Mouse (Mus musculus): Measurements from ENCODE around the gene Tlx2. TPM values are rescaled to one million over a fixed set of nuclear protein-coding genes. Genes with fewer than 3 reads are reported as not detected.

Tlx2 gene
- polyA plus RNA-seq, 1 experiment from 2014 or later = not detected

DNA sequence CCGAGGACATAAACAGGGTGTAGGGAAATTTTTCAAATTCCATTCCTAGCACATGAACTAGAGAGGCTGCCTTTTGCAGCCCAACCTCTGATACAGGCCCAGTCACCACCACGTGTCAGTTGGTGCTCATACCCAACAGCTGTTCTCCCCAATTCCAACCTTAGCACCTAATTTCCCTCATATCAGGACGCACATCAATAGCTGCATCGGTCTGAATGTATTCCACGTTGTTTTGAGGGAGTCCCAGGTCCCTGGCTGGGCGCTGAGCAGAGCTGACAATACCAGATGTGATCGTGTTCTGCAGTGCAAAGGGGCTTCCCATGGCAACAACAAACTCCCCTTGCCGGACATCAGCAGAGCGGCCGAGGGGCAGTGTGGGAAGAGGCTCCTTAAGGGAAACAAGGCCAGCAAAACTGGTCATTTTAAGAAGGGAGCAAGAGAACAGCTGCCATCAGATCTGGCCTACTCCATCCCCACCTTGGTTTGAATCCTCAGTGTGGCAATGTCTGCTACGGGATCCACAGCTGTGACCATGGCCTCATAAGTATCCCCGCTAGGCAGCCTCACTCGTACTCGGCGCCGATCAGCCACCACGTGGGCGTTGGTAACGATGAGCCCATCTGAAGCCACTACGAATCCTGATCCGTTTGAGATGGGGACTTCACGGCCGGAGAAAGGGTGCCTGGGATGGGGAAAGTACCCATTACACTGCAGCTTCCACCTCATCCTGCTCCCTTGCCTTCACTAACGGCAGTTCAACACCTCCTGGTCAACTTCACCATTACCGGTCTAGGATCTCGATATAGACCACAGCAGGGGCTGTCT lies 16.7 kb downstream of the Tlx2 start:
- peak overlapping the region; percentile 77 for H3K4me3 ChIP-seq (ENCODE audit: low read depth, low read length)
- H3K4me1 ChIP-seq (ENCODE audit: control insufficient read depth, insufficient read depth, low read length) = peaks cover 24% of the 10 kb centered on the region
- 0 out of 2 replicates have a peak, but pooled peaks have one; percentile 4 for ATAC-seq (ENCODE audit: low read depth)
- peaks cover 18% of the 10 kb centered on the region for H3K36me3 ChIP-seq (ENCODE audit: control insufficient read depth, insufficient read depth, low read length)
- no peaks in the 10 kb centered on the region for H3K27me3 ChIP-seq (ENCODE audit: control insufficient read depth, insufficient read depth, low read length)
- peak overlapping the region; percentile 95 for H3K4me2 ChIP-seq (ENCODE audit: low read depth, low read length)
- 3% methylated on average over 26 of the region's 26 CpGs for WGBS
- H3K9ac ChIP-seq (replicated peaks; ENCODE audit: low read depth, low read length) = peak overlapping the region; percentile 74
- H3K9me3 ChIP-seq (ENCODE audit: control insufficient read depth, low read length) = no peaks in the 10 kb centered on the region
- H3K27ac ChIP-seq (ENCODE audit: low read depth, low read length) = peak overlapping the region; percentile 85

DNA sequence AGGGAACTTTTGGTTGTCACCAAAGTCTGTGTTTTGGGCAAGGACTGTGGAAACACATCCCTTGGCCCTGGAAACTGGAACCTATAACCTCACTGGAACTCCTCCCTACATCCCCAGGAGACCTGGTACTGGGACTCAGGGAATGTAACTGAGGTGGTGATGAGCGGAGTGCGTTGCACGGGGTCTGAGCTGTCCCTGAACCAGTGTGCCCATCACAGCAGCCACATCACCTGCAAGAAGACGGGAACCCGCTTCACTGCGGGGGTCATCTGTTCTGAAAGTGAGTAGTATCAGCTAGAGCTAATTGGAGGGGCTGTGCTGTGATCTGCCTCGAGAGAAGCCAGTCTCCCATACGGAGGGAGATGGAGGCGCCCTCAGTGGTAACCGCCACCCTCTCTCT lies 20.7 kb downstream of the Tlx2 start:
- no peaks in the 10 kb centered on the region for H3K9me3 ChIP-seq (ENCODE audit: control insufficient read depth, low read length)
- WGBS = 72% methylated on average over 10 of the region's 10 CpGs
- peaks cover 6% of the 10 kb centered on the region; the same call in 1 of the 2 replicates for H3K36me3 ChIP-seq (ENCODE audit: control insufficient read depth, insufficient read depth, low read length)
- H3K9ac ChIP-seq (replicated peaks; ENCODE audit: low read depth, low read length) = no peak overlapping the region
- H3K27ac ChIP-seq (ENCODE audit: low read depth, low read length) = no peak overlapping the region
- no peak overlapping the region for H3K4me3 ChIP-seq (ENCODE audit: low read depth, low read length)
- H3K27me3 ChIP-seq (ENCODE audit: control insufficient read depth, insufficient read depth, low read length) = no peaks in the 10 kb centered on the region
- no peak for ATAC-seq (ENCODE audit: low read depth)
- peaks cover 11% of the 10 kb centered on the region for H3K4me1 ChIP-seq (ENCODE audit: control insufficient read depth, insufficient read depth, low read length)
- H3K4me2 ChIP-seq (ENCODE audit: low read depth, low read length) = no peak overlapping the region

DNA sequence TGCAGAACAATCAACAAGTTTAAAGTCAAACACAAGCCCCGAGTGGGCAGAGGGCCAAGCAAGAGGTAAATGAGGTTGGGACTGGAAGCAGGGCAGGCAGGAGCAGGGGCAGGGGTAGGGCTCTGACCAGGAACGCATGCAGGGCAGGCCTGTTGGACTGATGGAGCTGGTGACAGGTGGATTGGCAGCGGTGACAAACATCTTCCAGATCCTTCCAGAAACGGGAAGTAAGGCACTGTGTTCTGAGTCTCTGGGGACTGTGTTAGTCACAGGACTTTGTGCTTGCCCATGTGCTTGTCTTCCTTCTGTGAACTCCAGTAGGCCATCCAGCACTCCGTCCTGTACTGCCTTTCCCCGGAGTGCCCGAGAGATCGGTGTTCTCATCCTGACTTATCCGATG lies 25.4 kb downstream of the Tlx2 start:
- WGBS = 73% methylated on average over 9 of the region's 9 CpGs
- H3K36me3 ChIP-seq (ENCODE audit: control insufficient read depth, insufficient read depth, low read length) = no peaks in the 10 kb centered on the region
- no peaks in the 10 kb centered on the region for H3K9me3 ChIP-seq (ENCODE audit: control insufficient read depth, low read length)
- no peak for ATAC-seq (ENCODE audit: low read depth)
- H3K4me2 ChIP-seq (ENCODE audit: low read depth, low read length) = no peak overlapping the region
- no peak overlapping the region for H3K9ac ChIP-seq (replicated peaks; ENCODE audit: low read depth, low read length)
- no peak overlapping the region for H3K4me3 ChIP-seq (ENCODE audit: low read depth, low read length)
- no peaks in the 10 kb centered on the region for H3K4me1 ChIP-seq (ENCODE audit: control insufficient read depth, insufficient read depth, low read length)
- no peaks in the 10 kb centered on the region for H3K27me3 ChIP-seq (ENCODE audit: control insufficient read depth, insufficient read depth, low read length)
- no peak overlapping the region for H3K27ac ChIP-seq (ENCODE audit: low read depth, low read length)

DNA sequence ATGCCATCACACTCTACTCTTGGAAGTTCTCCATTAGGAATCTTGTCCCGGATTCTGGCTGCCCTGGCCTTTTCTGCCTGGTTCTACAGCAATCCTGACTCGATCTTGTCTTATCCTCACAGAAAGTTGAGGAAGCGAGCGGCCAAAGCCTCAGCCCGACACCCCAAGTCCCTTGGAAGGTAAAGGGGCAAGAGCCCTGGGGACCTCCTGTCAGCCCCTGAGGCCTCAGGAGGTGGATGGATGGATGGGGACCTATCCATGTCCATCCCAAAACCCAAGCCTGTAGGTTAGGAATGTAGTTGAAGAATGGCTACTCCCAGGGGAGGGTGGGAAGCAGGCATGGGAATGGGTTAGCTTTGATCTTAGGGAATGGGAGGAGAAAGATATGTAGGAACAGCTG lies 26.1 kb downstream of the Tlx2 start:
- Histone ChIP-seq H3K4me2 (ENCODE audit: low read depth, low read length) (no peak overlapping the region), H3K4me1 (ENCODE audit: control insufficient read depth, insufficient read depth, low read length) (no peaks in the 10 kb centered on the region), H3K9ac (replicated peaks; ENCODE audit: low read depth, low read length) (no peak overlapping the region), H3K9me3 (ENCODE audit: control insufficient read depth, low read length) (no peaks in the 10 kb centered on the region), H3K36me3 (ENCODE audit: control insufficient read depth, insufficient read depth, low read length) (no peaks in the 10 kb centered on the region), H3K4me3 (ENCODE audit: low read depth, low read length) (no peak overlapping the region), H3K27me3 (ENCODE audit: control insufficient read depth, insufficient read depth, low read length) (no peaks in the 10 kb centered on the region), H3K27ac (ENCODE audit: low read depth, low read length) (no peak overlapping the region)
- 96% methylated on average over 5 of the region's 5 CpGs for WGBS
- ATAC-seq (ENCODE audit: low read depth) = no peak

DNA sequence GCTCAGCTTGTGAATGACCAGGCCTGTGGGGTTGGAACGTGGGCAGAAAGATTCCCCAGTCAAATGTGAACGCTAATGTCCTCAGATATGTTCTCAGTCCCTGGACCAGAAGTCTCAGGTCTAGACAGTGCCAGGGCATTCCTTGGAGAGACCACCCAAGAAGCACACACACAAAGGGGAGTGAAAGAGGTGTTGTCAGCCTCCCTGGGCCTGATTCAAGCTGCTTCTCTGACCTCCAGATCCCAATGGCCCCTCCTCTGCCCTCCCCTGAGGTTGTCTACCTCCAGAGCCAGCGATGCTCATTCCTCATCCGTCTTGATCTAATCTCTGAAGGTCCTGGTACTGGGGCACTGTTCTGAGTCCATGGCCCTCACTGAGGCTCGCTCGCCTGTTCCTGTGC lies 26.5 kb downstream of the Tlx2 start:
- no peak overlapping the region for H3K27ac ChIP-seq (ENCODE audit: low read depth, low read length)
- 68% methylated on average over 6 of the region's 6 CpGs for WGBS
- H3K4me3 ChIP-seq (ENCODE audit: low read depth, low read length) = no peak overlapping the region
- H3K9me3 ChIP-seq (ENCODE audit: control insufficient read depth, low read length) = no peaks in the 10 kb centered on the region
- H3K27me3 ChIP-seq (ENCODE audit: control insufficient read depth, insufficient read depth, low read length) = no peaks in the 10 kb centered on the region
- no peak for ATAC-seq (ENCODE audit: low read depth)
- no peak overlapping the region for H3K9ac ChIP-seq (replicated peaks; ENCODE audit: low read depth, low read length)
- 0 out of 2 replicates have a peak, but pooled peaks cover under 1% of the 10 kb centered on the region for H3K4me1 ChIP-seq (ENCODE audit: control insufficient read depth, insufficient read depth, low read length)
- no peaks in the 10 kb centered on the region for H3K36me3 ChIP-seq (ENCODE audit: control insufficient read depth, insufficient read depth, low read length)
- no peak overlapping the region for H3K4me2 ChIP-seq (ENCODE audit: low read depth, low read length)

DNA sequence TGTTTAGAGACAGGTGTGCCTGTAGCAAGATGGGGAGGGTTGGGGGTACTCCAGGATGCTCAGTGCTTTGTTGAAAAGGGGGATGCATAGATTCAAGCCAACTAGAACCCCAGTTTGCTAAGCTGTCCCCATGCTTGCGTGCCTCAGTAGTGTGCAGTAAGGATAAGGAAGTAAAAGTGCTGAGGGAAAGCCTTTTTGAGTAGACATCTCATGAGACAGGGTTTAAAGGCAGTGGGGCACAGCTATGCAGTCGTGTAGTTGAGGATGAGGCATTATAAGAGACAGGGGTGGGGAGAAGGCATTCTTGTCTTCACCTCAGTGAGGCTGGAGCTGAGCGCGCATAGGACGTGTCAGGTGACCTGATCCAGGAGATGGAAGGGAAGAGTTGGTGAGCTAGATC lies 29.5 kb downstream of the Tlx2 start:
- Histone ChIP-seq H3K27me3 (ENCODE audit: control insufficient read depth, insufficient read depth, low read length) (no peaks in the 10 kb centered on the region), H3K9ac (replicated peaks; ENCODE audit: low read depth, low read length) (no peak overlapping the region), H3K9me3 (ENCODE audit: control insufficient read depth, low read length) (no peaks in the 10 kb centered on the region), H3K4me2 (ENCODE audit: low read depth, low read length) (no peak overlapping the region), H3K4me1 (ENCODE audit: control insufficient read depth, insufficient read depth, low read length) (0 out of 2 replicates have a peak, but pooled peaks cover 4% of the 10 kb centered on the region), H3K36me3 (ENCODE audit: control insufficient read depth, insufficient read depth, low read length) (no peaks in the 10 kb centered on the region), H3K27ac (ENCODE audit: low read depth, low read length) (no peak overlapping the region), H3K4me3 (ENCODE audit: low read depth, low read length) (no peak overlapping the region)
- WGBS = 82% methylated on average over 5 of the region's 5 CpGs
- ATAC-seq (ENCODE audit: low read depth) = no peak

DNA sequence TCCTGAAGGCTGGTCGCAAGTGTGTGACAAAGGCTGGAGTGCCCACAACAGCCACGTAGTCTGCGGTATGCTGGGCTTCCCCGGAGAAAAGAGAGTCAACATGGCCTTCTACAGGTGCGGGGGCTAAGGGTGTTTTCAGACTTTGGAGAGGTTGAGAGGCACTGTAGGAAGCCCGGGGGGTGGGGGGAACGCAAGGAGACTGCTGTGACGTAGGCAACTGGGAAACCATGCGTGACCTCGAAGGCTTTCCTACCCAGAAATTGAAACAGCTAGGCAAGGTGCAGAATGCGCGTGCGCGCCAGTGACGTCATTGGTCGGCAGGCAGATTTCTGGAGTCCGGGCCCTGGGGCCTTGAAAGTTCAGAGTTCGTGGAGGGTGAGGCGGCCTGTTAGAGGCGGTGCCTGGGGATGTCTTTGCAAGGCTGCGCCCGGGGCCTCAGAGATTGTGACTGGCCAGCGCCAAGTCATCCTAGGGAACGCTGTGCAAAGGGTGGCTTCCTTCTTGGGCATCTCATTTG lies 31.5 kb downstream of the Tlx2 start:
- Histone ChIP-seq H3K27me3 (ENCODE audit: control insufficient read depth, insufficient read depth, low read length) (no peaks in the 10 kb centered on the region), H3K36me3 (ENCODE audit: control insufficient read depth, insufficient read depth, low read length) (no peaks in the 10 kb centered on the region), H3K4me3 (ENCODE audit: low read depth, low read length) (peak overlapping the region; percentile 27), H3K9ac (replicated peaks; ENCODE audit: low read depth, low read length) (peak overlapping the region; percentile 25; the same call in 1 of the 2 replicates), H3K27ac (ENCODE audit: low read depth, low read length) (0 out of 2 replicates have a peak overlapping the region, but pooled peaks have one; percentile 18), H3K4me1 (ENCODE audit: control insufficient read depth, insufficient read depth, low read length) (0 out of 2 replicates have a peak, but pooled peaks cover 4% of the 10 kb centered on the region), H3K9me3 (ENCODE audit: control insufficient read depth, low read length) (no peaks in the 10 kb centered on the region), H3K4me2 (ENCODE audit: low read depth, low read length) (peak overlapping the region; percentile 59)
- ATAC-seq (ENCODE audit: low read depth) = peak; percentile 43
- WGBS = 13% methylated on average over 24 of the region's 24 CpGs

DNA sequence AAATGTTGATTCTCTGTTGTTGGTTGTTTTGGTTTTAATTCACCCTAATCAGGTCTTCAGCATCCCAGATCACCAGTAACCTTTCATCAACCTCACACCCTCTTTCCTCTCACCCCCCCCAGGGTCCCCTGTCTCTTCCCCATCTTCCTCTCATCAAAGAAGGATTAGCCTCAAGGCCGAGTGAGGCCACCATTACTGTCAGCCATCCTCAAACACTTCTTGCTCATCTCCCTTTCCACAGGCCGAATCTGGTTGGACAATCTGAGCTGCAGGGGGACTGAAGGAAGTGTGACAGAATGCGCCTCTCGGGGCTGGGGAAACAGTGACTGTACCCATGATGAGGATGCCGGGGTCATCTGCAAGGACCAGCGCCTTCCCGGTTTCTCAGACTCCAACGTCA lies 32.9 kb downstream of the Tlx2 start:
- Histone ChIP-seq H3K36me3 (ENCODE audit: control insufficient read depth, insufficient read depth, low read length) (no peaks in the 10 kb centered on the region), H3K4me3 (ENCODE audit: low read depth, low read length) (no peak overlapping the region), H3K4me1 (ENCODE audit: control insufficient read depth, insufficient read depth, low read length) (peaks cover 15% of the 10 kb centered on the region; the same call in 1 of the 2 replicates), H3K9ac (replicated peaks; ENCODE audit: low read depth, low read length) (no peak overlapping the region), H3K27ac (ENCODE audit: low read depth, low read length) (no peak overlapping the region), H3K27me3 (ENCODE audit: control insufficient read depth, insufficient read depth, low read length) (0 out of 2 replicates have a peak, but pooled peaks cover 4% of the 10 kb centered on the region), H3K4me2 (ENCODE audit: low read depth, low read length) (no peak overlapping the region), H3K9me3 (ENCODE audit: control insufficient read depth, low read length) (no peaks in the 10 kb centered on the region)
- 84% methylated on average over 8 of the region's 8 CpGs for WGBS
- no peak for ATAC-seq (ENCODE audit: low read depth)

DNA sequence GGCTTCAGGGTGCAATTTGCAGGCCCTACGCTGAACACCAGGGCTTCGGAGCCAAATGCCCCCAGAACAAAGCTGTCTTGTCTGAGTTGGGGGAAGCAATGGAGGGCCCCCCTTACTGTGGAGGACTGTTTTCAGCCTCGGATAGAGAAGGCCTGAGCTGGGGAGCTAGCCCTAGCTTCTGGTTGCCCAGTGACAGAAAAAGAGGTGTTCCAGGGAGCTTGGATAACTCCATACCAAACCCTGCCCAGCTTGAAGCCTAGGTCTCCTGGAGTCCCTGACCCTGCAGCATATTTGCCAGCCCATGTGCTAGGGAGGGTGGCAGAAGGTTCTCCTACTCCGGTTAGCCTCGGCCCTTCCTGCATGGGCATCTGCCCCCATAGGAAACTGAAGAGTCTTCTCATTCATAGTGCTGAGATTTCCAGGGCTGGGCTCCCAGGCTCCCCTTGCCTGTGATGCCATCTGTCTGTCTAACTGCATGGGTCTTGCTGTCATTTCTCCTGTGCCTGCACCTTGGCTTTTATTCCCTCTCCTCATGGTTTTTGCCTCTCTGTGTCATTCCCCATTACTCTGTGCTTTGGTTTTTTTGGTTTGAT lies 35.5 kb downstream of the Tlx2 start:
- no peak for ATAC-seq (ENCODE audit: low read depth)
- H3K27me3 ChIP-seq (ENCODE audit: control insufficient read depth, insufficient read depth, low read length) = peaks cover 12% of the 10 kb centered on the region; the same call in 1 of the 2 replicates
- peak overlapping the region; percentile 1; the same call in 1 of the 2 replicates for H3K4me3 ChIP-seq (ENCODE audit: low read depth, low read length)
- no peaks in the 10 kb centered on the region for H3K36me3 ChIP-seq (ENCODE audit: control insufficient read depth, insufficient read depth, low read length)
- WGBS = 23% methylated on average over 5 of the region's 5 CpGs
- peak overlapping the region; percentile 80 for H3K4me2 ChIP-seq (ENCODE audit: low read depth, low read length)
- H3K4me1 ChIP-seq (ENCODE audit: control insufficient read depth, insufficient read depth, low read length) = peaks cover 15% of the 10 kb centered on the region; the same call in 1 of the 2 replicates
- H3K9ac ChIP-seq (replicated peaks; ENCODE audit: low read depth, low read length) = no peak overlapping the region
- H3K9me3 ChIP-seq (ENCODE audit: control insufficient read depth, low read length) = no peaks in the 10 kb centered on the region
- no peak overlapping the region for H3K27ac ChIP-seq (ENCODE audit: low read depth, low read length)

All from neural tube, embryonic 14.5 days (tissue).